ENCODE assay signal across 14 mouse cellular contexts in the genomic region with DNA sequence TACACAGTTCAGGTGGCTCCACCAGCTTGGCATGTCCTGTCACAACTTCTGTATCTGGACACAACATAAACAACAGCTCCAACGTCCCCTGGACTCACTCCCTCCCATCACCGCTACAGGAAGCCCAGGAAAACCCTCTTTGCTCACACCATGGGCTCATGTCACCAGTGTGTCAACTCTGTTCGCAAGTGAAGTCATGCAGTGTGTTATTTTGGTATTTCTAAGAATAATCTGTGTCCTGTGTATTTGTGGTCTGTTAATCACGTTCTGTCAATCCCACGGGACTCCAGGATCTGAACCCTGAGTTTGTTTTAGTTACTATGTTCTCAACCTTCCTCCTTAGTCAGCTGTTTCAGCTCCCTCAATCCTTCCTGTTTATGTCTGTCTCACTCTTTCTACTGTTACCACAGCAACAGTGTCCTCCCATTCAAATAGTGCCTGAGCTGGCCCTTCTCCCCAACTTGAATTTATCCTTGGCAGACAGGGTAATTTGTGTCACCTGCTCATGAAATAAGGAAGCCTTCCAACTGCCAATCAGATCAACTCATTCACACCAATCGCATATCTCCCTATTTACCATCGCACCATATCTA.
DNase-seq lines count a peak whose midpoint lies in the region; ATAC-seq and TF ChIP-seq lines count a peak whose summit lies in the region.
"Had no signal": no experiment of that assay in that cellular context is flagged by ENCODE, and none has a peak within 500 bp of the region (broad histone marks: within the 10 kb centered on the region; RNA-seq: fewer than 3 reads in every experiment).

No protein-coding gene starts in this region.

- no peak overlapping the region for H3K9ac ChIP-seq in embryonic facial prominence, embryonic 12.5 days
- H3K9ac ChIP-seq in heart, adult 2 months (ENCODE audit: low read depth, low read length) = no peak overlapping the region
- no peak overlapping the region for H3K9ac ChIP-seq in heart, embryonic 11.5 days (ENCODE audit: low read depth, low read length)
- H3K9ac ChIP-seq in lung, embryonic 16.5 days (ENCODE audit: low read length) = no peak overlapping the region

- H3K27me3 ChIP-seq in embryonic facial prominence, embryonic 12.5 days = no peaks in the 10 kb centered on the region
- no peaks in the 10 kb centered on the region for H3K27me3 ChIP-seq in embryonic facial prominence, embryonic 10.5 days (replicated peaks; ENCODE audit: low read depth, poor library complexity, severe bottlenecking)
- no peaks in the 10 kb centered on the region for H3K27me3 ChIP-seq in heart, adult 2 months (ENCODE audit: control insufficient read depth, insufficient read depth, low read length)
- H3K27me3 ChIP-seq in heart, embryonic 11.5 days (ENCODE audit: control insufficient read depth, insufficient read depth, low read length) = no peaks in the 10 kb centered on the region
- H3K27me3 ChIP-seq in lung, embryonic 16.5 days (ENCODE audit: control insufficient read depth, insufficient read depth, low read depth, low read length) = no peaks in the 10 kb centered on the region

- no peak overlapping the region for H3K27ac ChIP-seq in embryonic facial prominence, embryonic 12.5 days
- no peak overlapping the region for H3K27ac ChIP-seq in embryonic facial prominence, embryonic 10.5 days (replicated peaks)
- H3K27ac ChIP-seq in heart, adult 2 months = peak overlapping the region; percentile 45
- no peak overlapping the region for H3K27ac ChIP-seq in heart, embryonic 11.5 days (ENCODE audit: low read depth, low read length)
- no peak overlapping the region for H3K27ac ChIP-seq in lung, embryonic 16.5 days (ENCODE audit: low read length)
- H3K27ac ChIP-seq: forebrain, embryonic 10.5 days had no signal

- H3K36me3 ChIP-seq in embryonic facial prominence, embryonic 12.5 days = no peaks in the 10 kb centered on the region
- H3K36me3 ChIP-seq in embryonic facial prominence, embryonic 10.5 days (replicated peaks) = no peaks in the 10 kb centered on the region
- no peaks in the 10 kb centered on the region for H3K36me3 ChIP-seq in heart, adult 2 months (ENCODE audit: control insufficient read depth, insufficient read depth, low read length)
- no peaks in the 10 kb centered on the region for H3K36me3 ChIP-seq in heart, embryonic 11.5 days (ENCODE audit: control insufficient read depth, insufficient read depth, low read length)
- H3K36me3 ChIP-seq in lung, embryonic 16.5 days (ENCODE audit: control insufficient read depth, insufficient read depth, low read length) = no peaks in the 10 kb centered on the region
- H3K36me3 ChIP-seq: forebrain, embryonic 10.5 days had no signal

- WGBS in embryonic facial prominence, embryonic 12.5 days = 71% methylated on average over 7 of the region's 7 CpGs
- 80% methylated on average over 7 of the region's 7 CpGs for WGBS in embryonic facial prominence, embryonic 10.5 days
- WGBS in heart, adult 2 months = 37% methylated on average over 7 of the region's 7 CpGs
- 56% methylated on average over 7 of the region's 7 CpGs for WGBS in heart, embryonic 11.5 days (ENCODE audit: insufficient replicate concordance)
- WGBS in lung, embryonic 16.5 days = 47% methylated on average over 7 of the region's 7 CpGs
- WGBS in lung, adult 2 months = 41% methylated on average over 7 of the region's 7 CpGs

- no peaks in the 10 kb centered on the region for H3K4me1 ChIP-seq in embryonic facial prominence, embryonic 12.5 days
- H3K4me1 ChIP-seq in embryonic facial prominence, embryonic 10.5 days = no peaks in the 10 kb centered on the region
- H3K4me1 ChIP-seq in heart, adult 2 months (ENCODE audit: control insufficient read depth, insufficient read depth, low read length) = no peaks in the 10 kb centered on the region
- peaks cover under 1% of the 10 kb centered on the region; the same call in 1 of the 2 replicates for H3K4me1 ChIP-seq in heart, embryonic 11.5 days (ENCODE audit: control insufficient read depth, insufficient read depth, low read length)
- no peaks in the 10 kb centered on the region for H3K4me1 ChIP-seq in lung, embryonic 16.5 days (replicated peaks; ENCODE audit: control insufficient read depth, insufficient read depth, low read length)
- no peaks in the 10 kb centered on the region for H3K4me1 ChIP-seq in lung, adult 2 months (ENCODE audit: control insufficient read depth, insufficient read depth, low read length)
- H3K4me1 ChIP-seq: forebrain, embryonic 10.5 days had no signal

- TF ChIP-seq CTCF in heart, adult 2 months (IDR thresholded peaks at IDR 0.05) = no peak
- TF ChIP-seq CTCF in lung, adult 2 months (IDR thresholded peaks at IDR 0.05; ENCODE audit: insufficient read depth, low read length) = no peak

- DNase-seq in embryonic facial prominence, embryonic 10.5 days (ENCODE audit: low spot score) = no peak
- DNase-seq in heart, adult 2 months = peak in 1 of 2 experiments; percentile 21
- no peak for DNase-seq in lung, adult 2 months
- DNase-seq in skeletal muscle tissue, adult 2 months (ENCODE audit: low read depth, low spot score) = peak; percentile 40
- no peak for DNase-seq in layer of hippocampus, adult 8-10 months (ENCODE audit: low spot score in 2 of 2)
- DNase-seq: adrenal gland, postnatal 36 days; cerebellum, postnatal 36 days; kidney, postnatal 10 days; midbrain, embryonic 14.5 days; thymus, postnatal 25 days had no signal

- no peaks in the 10 kb centered on the region for H3K9me3 ChIP-seq in embryonic facial prominence, embryonic 12.5 days
- no peaks in the 10 kb centered on the region for H3K9me3 ChIP-seq in embryonic facial prominence, embryonic 10.5 days
- H3K9me3 ChIP-seq in heart, embryonic 11.5 days (replicated peaks; ENCODE audit: control insufficient read depth, low read length) = no peaks in the 10 kb centered on the region
- H3K9me3 ChIP-seq in lung, embryonic 16.5 days (ENCODE audit: control insufficient read depth, low read length) = peaks cover 4% of the 10 kb centered on the region; the same call in 1 of the 2 replicates

- H3K4me2 ChIP-seq in embryonic facial prominence, embryonic 12.5 days (replicated peaks) = no peak overlapping the region
- H3K4me2 ChIP-seq in heart, embryonic 11.5 days = no peak overlapping the region
- no peak overlapping the region for H3K4me2 ChIP-seq in lung, embryonic 16.5 days (ENCODE audit: low read depth, low read length)

- H3K4me3 ChIP-seq in embryonic facial prominence, embryonic 12.5 days = no peak overlapping the region
- H3K4me3 ChIP-seq in embryonic facial prominence, embryonic 10.5 days = no peak overlapping the region
- H3K4me3 ChIP-seq in heart, adult 2 months = no peak overlapping the region
- no peak overlapping the region for H3K4me3 ChIP-seq in heart, embryonic 11.5 days (ENCODE audit: low read depth, low read length)
- H3K4me3 ChIP-seq in lung, embryonic 16.5 days (ENCODE audit: low read length) = no peak overlapping the region
- H3K4me3 ChIP-seq in lung, adult 2 months (replicated peaks; ENCODE audit: extremely low read depth, low read depth, low read length) = no peak overlapping the region
- H3K4me3 ChIP-seq: forebrain, embryonic 10.5 days had no signal

- TF ChIP-seq EP300 in heart, adult 2 months (IDR thresholded peaks at IDR 0.05; ENCODE audit: insufficient read depth, low read depth, low read length) = no peak

- intact Hi-C loops in heart, adult 2 months (cut with DNase I) = loop anchor here (5.0 kb wide), 1 partner anchor 67 kb away; no protein-coding TSS in a partner anchor

- TF ChIP-seq POLR2A in heart, adult 2 months (IDR thresholded peaks at IDR 0.05; ENCODE audit: insufficient read depth, low read depth, low read length) = no peak
- no peak for TF ChIP-seq POLR2A in lung, adult 2 months (IDR thresholded peaks at IDR 0.05; ENCODE audit: borderline replicate concordance, extremely low read depth, low read depth, low read length)

- ATAC-seq in embryonic facial prominence, embryonic 12.5 days (ENCODE audit: insufficient number of reproducible peaks, insufficient read depth, low FRiP score, low TSS enrichment) = 0 out of 2 replicates have a peak, but pooled peaks have one; percentile 10
- ATAC-seq in heart, embryonic 11.5 days (replicated peaks; ENCODE audit: insufficient number of reproducible peaks, low FRiP score, low TSS enrichment) = no peak
- 0 out of 2 replicates have a peak, but pooled peaks have one; percentile 45 for ATAC-seq in lung, embryonic 16.5 days (ENCODE audit: low read depth)

- no peaks in the 10 kb centered on the region for H3K79me2 ChIP-seq in heart, adult 2 months (replicated peaks; ENCODE audit: control insufficient read depth, insufficient read depth, low read length)
